Mouse (Mus musculus): ENCODE results near the gene Lbx2. TPM values are rescaled to one million over a fixed set of nuclear protein-coding genes. Genes with fewer than 3 reads are reported as not detected.

The Lbx2 gene
- not detected for polyA plus RNA-seq (2014; fragmentation: Illumina TruSeq; extraction: RNeasy Lipid Tissue Mini Kit (QIAGEN cat#74804); ENCODE audit: low read depth, low replicate concordance)

GRCm38 (mm10) chr6:83086121-83087035 is at the start of gene Lbx2:
Gene Lbx2, plus strand, starts transcription at chr6:83086367.

GRCm38 (mm10) chr6:83054074-83054851 is 31.9 kb upstream of the Lbx2 start, which contains the start of gene Aup1:
Gene Aup1, plus strand, starts transcription at chr6:83054521.

GRCm38 (mm10) chr6:83054871-83055431 is 31.2 kb upstream of the Lbx2 start, which contains the start of gene Htra2:
Gene Htra2, minus strand, starts transcription at chr6:83055273.

DNA sequence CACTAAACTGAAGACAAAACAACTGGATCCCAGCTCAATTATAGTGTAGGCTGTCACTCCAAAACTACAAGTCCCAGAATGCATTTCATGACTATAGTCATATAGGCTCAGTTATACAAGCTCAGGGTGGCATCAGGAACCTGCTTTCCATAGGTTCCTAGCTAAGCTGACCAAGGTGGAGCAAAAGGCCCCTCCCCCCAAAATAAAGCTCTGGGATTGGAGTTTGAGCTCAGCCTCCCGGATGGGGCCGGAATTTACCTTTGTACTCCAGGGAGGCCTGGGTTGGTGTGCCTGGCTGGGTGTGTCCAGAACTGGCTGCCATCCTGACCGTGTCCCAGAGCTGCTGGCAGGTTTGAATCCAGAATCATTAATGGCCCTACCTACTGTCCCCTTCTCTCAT is 28.4 kb upstream of the Lbx2 start, which contains the start of gene Dqx1:
Gene Dqx1 (plus strand): TSS at position 55 of the 400 bp plus-strand sequence.

GRCm38 (mm10) chr6:83070247-83070310 is 16.1 kb upstream of the Lbx2 start, which contains the start of gene Tlx2:
Gene Tlx2, minus strand, starts transcription at chr6:83070293.

DNA sequence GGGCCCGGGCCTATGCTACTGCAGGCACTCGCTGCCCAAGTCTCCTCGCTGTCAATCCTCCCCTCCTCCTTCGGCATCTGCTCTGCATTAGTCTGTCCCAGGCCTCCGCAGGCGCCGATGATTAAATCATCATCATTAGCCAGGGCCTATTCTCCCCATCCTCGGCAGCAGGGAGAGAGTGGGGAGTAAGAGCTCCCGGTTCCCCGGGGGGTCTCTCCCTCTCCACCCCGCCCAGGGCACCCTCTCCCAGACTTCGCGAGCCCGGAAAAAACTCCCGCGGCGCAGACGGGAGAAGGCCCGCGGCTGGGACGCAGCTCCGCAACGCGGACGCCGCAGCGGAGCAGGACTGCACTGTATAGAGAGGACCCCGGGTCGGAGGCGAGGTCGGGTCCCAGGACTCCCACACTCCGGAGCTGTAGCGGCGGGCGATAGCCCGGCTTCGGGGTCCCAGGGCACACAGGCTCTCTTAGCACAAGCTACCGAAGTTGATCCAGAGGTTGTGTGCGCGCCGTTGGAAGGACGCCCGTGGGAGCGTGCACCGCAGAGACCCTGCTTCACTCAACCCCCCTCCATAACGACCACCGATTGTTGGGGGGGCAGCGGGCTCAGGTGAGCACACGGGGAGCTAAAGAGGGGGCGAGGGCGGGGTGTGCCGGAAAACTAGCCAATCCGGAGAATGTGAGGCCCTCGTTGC is 8.4 kb upstream of the Lbx2 start, which contains the start of gene Pcgf1:
Gene Pcgf1 (plus strand): TSS at position 240 of the 694 bp plus-strand sequence.

DNA sequence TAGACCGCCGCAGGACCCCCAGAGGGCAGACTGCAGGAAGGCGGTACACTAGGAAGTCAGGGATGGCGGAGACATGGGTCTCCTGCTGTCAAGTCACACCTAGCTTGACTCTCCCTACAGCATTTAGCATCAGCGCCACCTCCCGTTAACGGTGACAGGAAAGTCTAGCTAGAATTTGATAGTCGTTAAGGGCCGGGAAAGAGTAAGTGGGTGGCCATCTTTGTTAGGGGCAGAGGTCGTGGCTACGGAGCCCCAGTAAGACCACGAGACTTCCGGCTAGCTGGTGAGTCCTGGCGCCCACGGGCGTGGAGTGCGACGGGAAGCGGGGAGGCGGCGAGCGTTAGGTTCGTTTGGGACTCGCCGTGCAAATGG is 15.1 kb downstream of the Lbx2 start, which contains the start of the genes Ccdc142 and Gm42688:
Gene Ccdc142 (plus strand): TSS at position 286 of the 372 bp plus-strand sequence.
Gene Gm42688 (plus strand): TSS at position 302 of the 372 bp plus-strand sequence.

GRCm38 (mm10) chr6:83108762-83109668 is 22.8 kb downstream of the Lbx2 start, which contains the start of gene Mrpl53:
Gene Mrpl53, plus strand, starts transcription at chr6:83109040.

GRCm38 (mm10) chr6:83115011-83115671 is 29.0 kb downstream of the Lbx2 start, which contains the start of gene Mogs:
Gene Mogs, plus strand, starts transcription at chr6:83115496.

DNA sequence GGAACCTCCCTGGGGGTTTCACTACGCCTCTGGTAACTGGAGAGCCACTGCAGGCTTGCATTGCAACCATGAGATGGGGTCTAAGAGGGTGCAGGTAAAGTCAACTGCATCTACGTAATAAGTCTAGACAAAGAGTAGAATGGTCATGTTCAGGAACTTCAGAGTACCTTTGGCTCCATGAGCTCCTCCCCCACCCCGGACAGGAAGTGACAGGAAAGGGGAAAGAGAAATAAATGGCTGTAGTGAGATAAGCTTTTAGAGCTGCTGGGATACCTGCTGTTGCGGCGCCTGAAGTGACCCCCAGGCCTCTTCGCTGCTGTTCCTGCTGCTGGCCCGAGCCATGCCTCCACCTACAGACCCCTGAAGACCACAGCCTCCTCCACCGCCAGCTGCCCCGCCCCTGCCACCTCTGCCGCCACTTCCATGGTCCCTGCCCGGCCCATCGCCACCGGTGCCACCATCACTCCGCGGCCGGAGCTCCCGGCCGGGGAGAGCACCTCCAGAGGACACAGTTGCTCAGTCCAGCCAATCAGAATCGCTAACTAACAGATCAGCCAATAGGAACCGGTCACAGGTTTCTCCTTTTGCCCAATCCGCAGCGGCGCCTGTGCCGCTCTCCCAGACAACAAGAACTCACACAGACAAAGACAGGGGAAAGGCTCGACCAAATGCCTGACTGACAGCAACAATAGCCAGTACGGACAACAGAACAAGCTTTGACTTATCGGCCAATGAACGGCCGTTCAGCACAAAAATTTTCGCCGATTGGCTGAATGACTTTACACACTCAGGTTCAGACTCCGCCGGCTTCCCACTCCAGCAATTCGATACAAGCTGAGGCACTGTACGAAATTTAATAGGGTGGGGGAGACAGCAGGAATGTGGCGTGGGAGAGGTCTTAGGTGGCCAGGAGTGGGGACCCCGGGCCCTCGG is 35.0 kb downstream of the Lbx2 start, which contains the start of gene Wbp1:
Gene Wbp1 (minus strand): TSS at position 630 of the 933 bp plus-strand sequence.

GRCm38 (mm10) chr6:83125331-83125730 is 39.2 kb downstream of the Lbx2 start, which contains the start of gene Ino80b:
Gene Ino80b, minus strand, starts transcription at chr6:83125431.

DNA sequence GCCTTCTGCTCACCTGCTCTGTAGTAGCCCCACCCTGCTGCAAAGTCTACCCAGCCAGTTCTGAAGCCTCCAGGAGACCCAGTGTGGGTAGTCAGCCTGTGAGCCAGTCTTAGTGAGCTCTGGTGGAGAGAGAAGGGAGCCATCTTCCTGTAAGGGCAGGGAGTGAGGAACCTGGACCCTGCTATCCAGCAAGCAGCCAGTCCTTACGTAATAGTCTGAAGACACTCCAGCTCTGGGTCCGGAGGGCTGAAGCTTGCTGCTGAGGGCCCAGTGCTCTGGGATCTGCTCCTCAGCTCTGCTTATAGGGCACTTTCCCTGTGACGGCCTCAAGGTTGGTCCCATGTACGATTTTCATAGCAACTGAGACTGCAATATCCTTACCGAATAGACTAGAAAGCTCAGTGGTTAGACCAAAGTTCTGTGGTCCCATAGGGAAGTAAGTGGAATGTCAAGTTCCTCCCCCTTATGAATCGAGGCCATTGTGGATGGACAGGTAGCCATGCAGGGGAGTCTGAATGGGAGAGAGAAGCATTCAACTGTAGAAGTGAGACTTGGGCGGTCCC is 48.9 kb downstream of the Lbx2 start, which contains the start of gene Rtkn:
Gene Rtkn (plus strand): TSS at position 513 of the 563 bp plus-strand sequence.

Other genes starting within 250 kb of the Lbx2 start
- not detected for gene Sema4f, start 146.6 kb upstream of the Lbx2 start, polyA plus RNA-seq (2014; fragmentation: Illumina TruSeq; extraction: RNeasy Lipid Tissue Mini Kit (QIAGEN cat#74804); ENCODE audit: low read depth, low replicate concordance)
- gene M1ap, start 139.5 kb upstream of the Lbx2 start, polyA plus RNA-seq (2014; fragmentation: Illumina TruSeq; extraction: RNeasy Lipid Tissue Mini Kit (QIAGEN cat#74804); ENCODE audit: low read depth, low replicate concordance), result not detected
- not detected for gene Dok1, start 52.9 kb upstream of the Lbx2 start, polyA plus RNA-seq (2014; fragmentation: Illumina TruSeq; extraction: RNeasy Lipid Tissue Mini Kit (QIAGEN cat#74804); ENCODE audit: low read depth, low replicate concordance)
- 1.3 TPM for gene Loxl3, start 52.2 kb upstream of the Lbx2 start, polyA plus RNA-seq (2014; fragmentation: Illumina TruSeq; extraction: RNeasy Lipid Tissue Mini Kit (QIAGEN cat#74804); ENCODE audit: low read depth, low replicate concordance)
- gene Aup1, start 31.8 kb upstream of the Lbx2 start, polyA plus RNA-seq (2014; fragmentation: Illumina TruSeq; extraction: RNeasy Lipid Tissue Mini Kit (QIAGEN cat#74804); ENCODE audit: low read depth, low replicate concordance), result 9.0 TPM
- gene Htra2, start 31.1 kb upstream of the Lbx2 start, polyA plus RNA-seq (2014; fragmentation: Illumina TruSeq; extraction: RNeasy Lipid Tissue Mini Kit (QIAGEN cat#74804); ENCODE audit: low read depth, low replicate concordance), result 3.9 TPM
- 0.17 TPM for gene Dqx1, start 28.5 kb upstream of the Lbx2 start, polyA plus RNA-seq (2014; fragmentation: Illumina TruSeq; extraction: RNeasy Lipid Tissue Mini Kit (QIAGEN cat#74804); ENCODE audit: low read depth, low replicate concordance)
- not detected for gene Tlx2, start 16.1 kb upstream of the Lbx2 start, polyA plus RNA-seq (2014; fragmentation: Illumina TruSeq; extraction: RNeasy Lipid Tissue Mini Kit (QIAGEN cat#74804); ENCODE audit: low read depth, low replicate concordance)
- 9.9 TPM for gene Pcgf1, start 8.5 kb upstream of the Lbx2 start, polyA plus RNA-seq (2014; fragmentation: Illumina TruSeq; extraction: RNeasy Lipid Tissue Mini Kit (QIAGEN cat#74804); ENCODE audit: low read depth, low replicate concordance)
- not detected for gene Ccdc142, start 15.2 kb downstream of the Lbx2 start, polyA plus RNA-seq (2014; fragmentation: Illumina TruSeq; extraction: RNeasy Lipid Tissue Mini Kit (QIAGEN cat#74804); ENCODE audit: low read depth, low replicate concordance)
- 1.6 TPM for gene Gm42688, start 15.2 kb downstream of the Lbx2 start, polyA plus RNA-seq (2014; fragmentation: Illumina TruSeq; extraction: RNeasy Lipid Tissue Mini Kit (QIAGEN cat#74804); ENCODE audit: low read depth, low replicate concordance)
- gene Mrpl53, start 22.7 kb downstream of the Lbx2 start, polyA plus RNA-seq (2014; fragmentation: Illumina TruSeq; extraction: RNeasy Lipid Tissue Mini Kit (QIAGEN cat#74804); ENCODE audit: low read depth, low replicate concordance), result 40.2 TPM
- 3.9 TPM for gene Mogs, start 29.1 kb downstream of the Lbx2 start, polyA plus RNA-seq (2014; fragmentation: Illumina TruSeq; extraction: RNeasy Lipid Tissue Mini Kit (QIAGEN cat#74804); ENCODE audit: low read depth, low replicate concordance)
- gene Wbp1, start 35.2 kb downstream of the Lbx2 start, polyA plus RNA-seq (2014; fragmentation: Illumina TruSeq; extraction: RNeasy Lipid Tissue Mini Kit (QIAGEN cat#74804); ENCODE audit: low read depth, low replicate concordance), result 5.9 TPM
- gene Ino80b, start 39.1 kb downstream of the Lbx2 start, polyA plus RNA-seq (2014; fragmentation: Illumina TruSeq; extraction: RNeasy Lipid Tissue Mini Kit (QIAGEN cat#74804); ENCODE audit: low read depth, low replicate concordance), result not detected
- gene Rtkn, start 49.1 kb downstream of the Lbx2 start, polyA plus RNA-seq (2014; fragmentation: Illumina TruSeq; extraction: RNeasy Lipid Tissue Mini Kit (QIAGEN cat#74804); ENCODE audit: low read depth, low replicate concordance), result 0.58 TPM
- gene Wdr54, start 70.0 kb downstream of the Lbx2 start, polyA plus RNA-seq (2014; fragmentation: Illumina TruSeq; extraction: RNeasy Lipid Tissue Mini Kit (QIAGEN cat#74804); ENCODE audit: low read depth, low replicate concordance), result 0.41 TPM
- not detected for gene 1700003E16Rik, start 70.0 kb downstream of the Lbx2 start, polyA plus RNA-seq (2014; fragmentation: Illumina TruSeq; extraction: RNeasy Lipid Tissue Mini Kit (QIAGEN cat#74804); ENCODE audit: low read depth, low replicate concordance)
- 14.2 TPM for gene Dctn1, start 79.6 kb downstream of the Lbx2 start, polyA plus RNA-seq (2014; fragmentation: Illumina TruSeq; extraction: RNeasy Lipid Tissue Mini Kit (QIAGEN cat#74804); ENCODE audit: low read depth, low replicate concordance)
- not detected for gene Slc4a5, start 133.5 kb downstream of the Lbx2 start, polyA plus RNA-seq (2014; fragmentation: Illumina TruSeq; extraction: RNeasy Lipid Tissue Mini Kit (QIAGEN cat#74804); ENCODE audit: low read depth, low replicate concordance)
- 8.0 TPM for gene Mthfd2, start 239.5 kb downstream of the Lbx2 start, polyA plus RNA-seq (2014; fragmentation: Illumina TruSeq; extraction: RNeasy Lipid Tissue Mini Kit (QIAGEN cat#74804); ENCODE audit: low read depth, low replicate concordance)
- gene Mob1a, start 239.6 kb downstream of the Lbx2 start, polyA plus RNA-seq (2014; fragmentation: Illumina TruSeq; extraction: RNeasy Lipid Tissue Mini Kit (QIAGEN cat#74804); ENCODE audit: low read depth, low replicate concordance), result 205 TPM

All from adrenal gland, adult 10 weeks (tissue).